Comparison of ENCODE assay signal across 10 mouse cellular contexts in the genomic region with DNA sequence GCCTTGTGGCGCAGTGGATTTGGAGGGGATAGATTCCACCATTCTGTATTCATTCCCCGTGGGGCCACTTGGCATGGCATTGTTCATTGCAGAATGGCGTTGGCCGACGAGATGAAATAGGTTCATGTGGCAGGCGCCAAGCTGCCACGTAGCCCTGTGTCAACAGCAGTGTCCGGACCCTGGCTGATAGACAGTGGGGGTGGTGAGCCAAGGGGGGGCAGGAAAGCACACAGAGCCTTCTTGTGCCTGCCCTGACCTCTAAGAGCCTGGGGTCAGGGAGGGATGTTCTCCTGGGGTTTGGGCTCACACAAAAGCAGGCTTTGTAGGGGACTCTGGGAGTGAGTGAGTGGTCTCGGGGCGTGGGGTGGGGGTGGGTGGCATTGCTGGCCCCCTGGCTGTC. TPM values are rescaled to one million over a fixed set of nuclear protein-coding genes. Genes with fewer than 3 reads are reported as not detected.
A peak's percentile ranks its signal among the peaks of the same experiment; 100 is the strongest.
DNase-seq lines count a peak whose midpoint lies in the region; ATAC-seq lines count a peak whose summit lies in the region.
"Had no signal": no experiment of that assay in that cellular context is flagged by ENCODE, and none has a peak within 500 bp of the region (broad histone marks: within the 10 kb centered on the region; RNA-seq: fewer than 3 reads in every experiment).

No protein-coding gene starts in this region.

- ATAC-seq in heart, embryonic 15.5 days (replicated peaks; ENCODE audit: insufficient number of reproducible peaks, insufficient read depth, low FRiP score, low read depth), result no peak
- ATAC-seq in heart, embryonic 16.5 days (replicated peaks; ENCODE audit: extremely low read depth, insufficient read depth, low FRiP score), result no peak
- ATAC-seq in midbrain, embryonic 11.5 days (ENCODE audit: low FRiP score), result peak; percentile 60
- ATAC-seq: Patski had no signal

- H3K4me1 ChIP-seq in heart, embryonic 15.5 days (replicated peaks), result peaks cover 6% of the 10 kb centered on the region; the same call in 1 of the 2 replicates
- H3K4me1 ChIP-seq in heart, embryonic 16.5 days (ENCODE audit: control insufficient read depth, insufficient read depth, low read length), result no peaks in the 10 kb centered on the region
- H3K4me1 ChIP-seq in midbrain, embryonic 11.5 days (ENCODE audit: control insufficient read depth, insufficient read depth, low read length), result peaks cover 12% of the 10 kb centered on the region

- H3K4me3 ChIP-seq in heart, embryonic 15.5 days, result no peak overlapping the region
- no peak overlapping the region for H3K4me3 ChIP-seq in heart, embryonic 16.5 days (ENCODE audit: low read length)
- H3K4me3 ChIP-seq in midbrain, embryonic 11.5 days (ENCODE audit: low read depth, low read length), result no peak overlapping the region

- DNase-seq in heart, adult 9 months (ENCODE audit: low spot score in 2 of 2), result no peak
- DNase-seq in embryo, embryonic 10.5 days (ENCODE audit: low spot score), result peak; percentile 55
- no peak for DNase-seq in midbrain, embryonic 11.5 days (ENCODE audit: low spot score, missing footprints)
- no peak for DNase-seq in urinary bladder, adult 18-20 months (ENCODE audit: low spot score in 2 of 2)
- DNase-seq in layer of hippocampus, adult 9-11 months, result no peak
- DNase-seq: lung, adult 18-20 months; right cerebral cortex, postnatal 14 days had no signal

- WGBS in heart, embryonic 15.5 days, result 60% methylated on average over 10 of the region's 10 CpGs
- WGBS in heart, embryonic 16.5 days, result 65% methylated on average over 10 of the region's 10 CpGs
- WGBS in midbrain, embryonic 11.5 days, result 33% methylated on average over 10 of the region's 10 CpGs

- H3K4me2 ChIP-seq in heart, embryonic 15.5 days, result no peak overlapping the region
- H3K4me2 ChIP-seq in heart, embryonic 16.5 days (ENCODE audit: low read depth, low read length), result no peak overlapping the region
- H3K4me2 ChIP-seq in midbrain, embryonic 11.5 days, result no peak overlapping the region

- no peaks in the 10 kb centered on the region for H3K9me3 ChIP-seq in heart, embryonic 15.5 days (replicated peaks)
- no peaks in the 10 kb centered on the region for H3K9me3 ChIP-seq in heart, embryonic 16.5 days (replicated peaks; ENCODE audit: control insufficient read depth, low read length)
- no peaks in the 10 kb centered on the region for H3K9me3 ChIP-seq in midbrain, embryonic 11.5 days (ENCODE audit: control insufficient read depth, low read length)

- H3K27ac ChIP-seq in heart, embryonic 15.5 days, result peak overlapping the region; percentile 63
- H3K27ac ChIP-seq in heart, embryonic 16.5 days (ENCODE audit: low read length), result peak overlapping the region; percentile 58; the same call in 1 of the 2 replicates
- H3K27ac ChIP-seq in midbrain, embryonic 11.5 days (ENCODE audit: low read depth, low read length), result peak overlapping the region; percentile 59; the same call in 1 of the 2 replicates

- H3K27me3 ChIP-seq in heart, embryonic 15.5 days, result no peaks in the 10 kb centered on the region
- H3K27me3 ChIP-seq in heart, embryonic 16.5 days (ENCODE audit: control insufficient read depth, insufficient read depth, low read length), result no peaks in the 10 kb centered on the region
- H3K27me3 ChIP-seq in midbrain, embryonic 11.5 days (ENCODE audit: control insufficient read depth, insufficient read depth, low read length), result no peaks in the 10 kb centered on the region
- H3K27me3 ChIP-seq: Patski had no signal

- H3K9ac ChIP-seq in heart, embryonic 15.5 days, result no peak overlapping the region
- no peak overlapping the region for H3K9ac ChIP-seq in heart, embryonic 16.5 days (ENCODE audit: low read length)
- peak overlapping the region; percentile 17 for H3K9ac ChIP-seq in midbrain, embryonic 11.5 days (ENCODE audit: low read length)

- peaks cover 11% of the 10 kb centered on the region; the same call in 1 of the 2 replicates for H3K36me3 ChIP-seq in heart, embryonic 15.5 days
- H3K36me3 ChIP-seq in heart, embryonic 16.5 days (ENCODE audit: control insufficient read depth, insufficient read depth), result peaks cover 2% of the 10 kb centered on the region; the same call in 1 of the 2 replicates
- no peaks in the 10 kb centered on the region for H3K36me3 ChIP-seq in midbrain, embryonic 11.5 days (ENCODE audit: control insufficient read depth, insufficient read depth, low read length)

RNA-seq across cellular contexts. Expression of gene Tnfaip8l1, which starts 8.4 kb away (rescaled TPM):
- polyA plus RNA-seq in heart, embryonic 15.5 days (2015; fragmentation: Nextera tagmentation; extraction: Ambion mirVana), result 6.7 and 9.2 TPM in 2 replicates
- 8.2 and 9.0 TPM in 2 replicates for polyA plus RNA-seq in heart, embryonic 16.5 days (2015; fragmentation: Nextera tagmentation; extraction: Ambion mirVana)
- 5.8 and 7.7 TPM in 2 replicates for polyA plus RNA-seq in midbrain, embryonic 11.5 days (2014; fragmentation: Nextera tagmentation; extraction: Ambion mirVana)

RNA-seq across cellular contexts. Expression of gene Mydgf, which starts 13.1 kb away (rescaled TPM):
- polyA plus RNA-seq in heart, embryonic 15.5 days (2015; fragmentation: Nextera tagmentation; extraction: Ambion mirVana), result 62.3 and 80.2 TPM in 2 replicates
- 69.9 and 75.1 TPM in 2 replicates for polyA plus RNA-seq in heart, embryonic 16.5 days (2015; fragmentation: Nextera tagmentation; extraction: Ambion mirVana)
- polyA plus RNA-seq in midbrain, embryonic 11.5 days (2014; fragmentation: Nextera tagmentation; extraction: Ambion mirVana), result 52.3 and 57.7 TPM in 2 replicates

RNA-seq across cellular contexts. Expression of gene Sema6b, which starts 30.5 kb away (rescaled TPM):
- polyA plus RNA-seq in heart, embryonic 15.5 days (2015; fragmentation: Nextera tagmentation; extraction: Ambion mirVana), result 0.92 and 1.3 TPM in 2 replicates
- polyA plus RNA-seq in heart, embryonic 16.5 days (2015; fragmentation: Nextera tagmentation; extraction: Ambion mirVana), result 0.70 and 1.2 TPM in 2 replicates
- 1.9 TPM in 2 replicates for polyA plus RNA-seq in midbrain, embryonic 11.5 days (2014; fragmentation: Nextera tagmentation; extraction: Ambion mirVana)

RNA-seq across cellular contexts. Expression of gene Dpp9, which starts 48.1 kb away (rescaled TPM):
- polyA plus RNA-seq in heart, embryonic 15.5 days (2015; fragmentation: Nextera tagmentation; extraction: Ambion mirVana), result 19.7 and 25.7 TPM in 2 replicates
- 23.4 and 26.4 TPM in 2 replicates for polyA plus RNA-seq in heart, embryonic 16.5 days (2015; fragmentation: Nextera tagmentation; extraction: Ambion mirVana)
- polyA plus RNA-seq in midbrain, embryonic 11.5 days (2014; fragmentation: Nextera tagmentation; extraction: Ambion mirVana), result 29.5 and 33.8 TPM in 2 replicates

RNA-seq across cellular contexts. Expression of gene Lrg1, which starts 48.8 kb away (rescaled TPM):
- polyA plus RNA-seq in heart, embryonic 15.5 days (2015; fragmentation: Nextera tagmentation; extraction: Ambion mirVana), result 1.0 and 1.3 TPM in 2 replicates
- 2.0 and 2.4 TPM in 2 replicates for polyA plus RNA-seq in heart, embryonic 16.5 days (2015; fragmentation: Nextera tagmentation; extraction: Ambion mirVana)
- polyA plus RNA-seq in midbrain, embryonic 11.5 days (2014; fragmentation: Nextera tagmentation; extraction: Ambion mirVana), result 0.15 TPM in 1 of 2 replicates, not detected in the other
